Mouse (Mus musculus) limb, embryonic 15.5 days (tissue): ENCODE measurements around the gene Gdf5. TPM values are rescaled to one million over a fixed set of nuclear protein-coding genes. Genes with fewer than 3 reads are reported as not detected.

ENCODE experiments used
- ATAC-seq: fragments of 200-750 bp; cut with Nextera tagmentation; 2 replicates; pipeline ENCODE4 v1.8.0; 2017; ENCODE audit warnings: low read depth, moderate TSS enrichment; ENCODE audit not compliant: insufficient number of reproducible peaks, low FRiP score, low TSS enrichment
- H3K27ac ChIP-seq: fragments of 300-500 bp; sonication (generic); 2 replicates; pipeline ENCODE4 v1.5.1; 2015; ENCODE audit warnings: moderate library complexity, mild to moderate bottlenecking, inconsistent platforms
- H3K27me3 ChIP-seq: fragments of 300-500 bp; sonication (generic); 2 replicates; pipeline ENCODE4 v1.6.1; 2015; ENCODE audit warnings: inconsistent platforms
- H3K36me3 ChIP-seq: fragments of 300-500 bp; sonication (generic); 2 replicates; pipeline ENCODE4 v1.6.1; 2015; ENCODE audit warnings: inconsistent platforms
- H3K4me1 ChIP-seq: fragments of 300-500 bp; sonication (generic); 2 replicates; pipeline ENCODE4 v1.6.1; 2015; ENCODE audit warnings: inconsistent platforms
- H3K4me2 ChIP-seq: fragments of 300-500 bp; sonication (generic); 2 replicates; pipeline ENCODE4 v1.6.1; 2015; ENCODE audit warnings: mild to moderate bottlenecking, inconsistent platforms
- H3K4me3 ChIP-seq: fragments of 300-500 bp; sonication (generic); 2 replicates; pipeline ENCODE4 v1.5.1; 2015; ENCODE audit warnings: mild to moderate bottlenecking, inconsistent platforms
- H3K9ac ChIP-seq: fragments of 300-500 bp; sonication (generic); 2 replicates; pipeline ENCODE4 v1.6.1; 2015; ENCODE audit warnings: inconsistent platforms
- H3K9me3 ChIP-seq: fragments of 300-500 bp; sonication (generic); 2 replicates; pipeline ENCODE4 v1.6.1; 2016; ENCODE audit warnings: inconsistent platforms
- WGBS: fragments of 180-500 bp; shearing (Covaris S2); methylation state at CpG from one replicate; pipeline ENCODE4 v1.1.7; 2015; 5-methylcytosine and 5-hydroxymethylcytosine counted together
- polyA plus RNA-seq: library from polyadenylated mRNA; unstranded; fragments of >200 nt; fragmentation: Nextera tagmentation; extraction: Ambion mirVana; gene quantifications from 2 replicates; pipeline ENCODE4 v1.2.1, GENCODE M21; 2015

The Gdf5 gene
- polyA plus RNA-seq, 1 experiment from 2014 or later, result 60.7 TPM

DNA sequence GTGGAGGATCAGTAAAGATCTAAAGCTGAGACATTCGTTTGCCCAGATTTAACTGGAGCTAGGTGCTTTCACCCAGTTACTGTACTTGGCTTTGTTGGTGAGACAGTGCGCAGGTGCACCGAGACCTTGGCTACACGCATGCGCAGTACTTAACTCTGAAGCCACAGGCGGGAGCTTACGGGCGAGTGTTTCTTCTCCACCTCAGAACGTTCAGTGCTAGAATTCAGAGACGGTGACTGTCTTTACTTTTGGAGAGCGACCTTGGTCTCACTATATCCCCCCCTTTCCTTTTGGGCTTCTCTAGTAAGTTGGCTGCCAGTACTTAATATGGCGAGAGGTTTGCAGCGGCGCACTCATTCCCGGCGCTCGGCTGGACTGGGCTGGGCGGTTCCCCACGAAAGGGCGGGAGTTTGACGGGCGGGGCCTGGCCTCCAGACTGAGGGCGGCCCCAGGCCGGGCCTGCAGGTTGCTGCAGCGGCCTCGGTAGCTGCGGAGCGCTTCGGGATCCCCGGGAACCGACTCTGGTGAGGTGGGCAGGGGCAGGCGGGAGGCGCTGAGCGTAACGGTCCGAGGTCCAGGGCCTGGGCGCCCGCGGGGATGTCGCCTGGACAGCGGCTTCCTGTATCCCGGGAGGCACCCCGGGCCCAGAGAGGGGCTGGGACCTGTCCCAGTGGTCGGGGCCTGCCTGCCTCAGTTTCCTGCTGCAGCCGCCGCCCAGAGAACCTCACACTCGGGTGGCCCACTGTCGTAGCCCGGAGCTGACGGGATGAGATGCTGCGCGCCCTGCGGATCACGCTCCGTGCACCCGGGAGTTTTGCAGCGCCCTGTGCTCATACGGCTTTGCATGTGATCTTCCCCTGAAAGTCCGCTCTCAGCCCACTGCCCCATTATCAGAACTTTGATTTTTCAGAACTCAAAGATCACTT lies 11.2 kb upstream of the Gdf5 start, which contains the start of gene Cep250:
Gene Cep250, plus strand, starts transcription at position 325 of the 926 bp plus-strand sequence.
- ATAC-seq, result peak; percentile 98
- Histone ChIP-seq H3K27me3 (no peaks in the 10 kb centered on the region), H3K4me2 (peak within 1 kb of the TSS; percentile 56), H3K4me1 (peaks cover 7% of the 10 kb centered on the region), H3K9me3 (no peaks in the 10 kb centered on the region), H3K9ac (peak within 1 kb of the TSS; percentile 99), H3K4me3 (peak within 1 kb of the TSS; percentile 95), H3K36me3 (peaks cover 9% of the 10 kb centered on the region; the same call in 1 of the 2 replicates), H3K27ac (peak within 1 kb of the TSS; percentile 92)
- under 1% methylated on average over 57 of the region's 59 CpGs for WGBS

DNA sequence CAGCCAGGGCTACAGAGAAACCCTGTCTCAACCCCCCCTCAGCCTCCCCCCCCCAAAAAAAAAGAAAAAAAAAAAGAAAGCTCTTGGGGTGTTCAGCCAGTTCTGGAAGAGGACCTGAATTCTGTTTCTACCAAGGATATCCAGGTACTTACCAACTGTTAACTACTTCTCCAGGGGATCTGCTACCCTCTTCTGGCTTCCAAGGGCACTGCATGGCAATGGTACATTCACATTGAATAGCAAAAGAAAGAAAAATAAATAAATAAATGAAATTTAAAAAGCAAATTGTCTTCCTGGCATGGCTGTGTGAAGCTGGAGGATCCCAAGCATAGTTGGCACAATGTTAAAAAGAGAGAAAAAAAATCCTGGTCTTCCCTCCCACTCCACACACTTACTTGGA lies 6.8 kb upstream of the Gdf5 start:
- H3K9ac ChIP-seq, result no peak overlapping the region
- no peaks in the 10 kb centered on the region for H3K36me3 ChIP-seq
- no peak overlapping the region for H3K4me3 ChIP-seq
- peaks cover 11% of the 10 kb centered on the region for H3K4me1 ChIP-seq
- no peak overlapping the region for H3K4me2 ChIP-seq
- no peak for ATAC-seq
- H3K9me3 ChIP-seq, result no peaks in the 10 kb centered on the region
- H3K27ac ChIP-seq, result no peak overlapping the region
- no peaks in the 10 kb centered on the region for H3K27me3 ChIP-seq

DNA sequence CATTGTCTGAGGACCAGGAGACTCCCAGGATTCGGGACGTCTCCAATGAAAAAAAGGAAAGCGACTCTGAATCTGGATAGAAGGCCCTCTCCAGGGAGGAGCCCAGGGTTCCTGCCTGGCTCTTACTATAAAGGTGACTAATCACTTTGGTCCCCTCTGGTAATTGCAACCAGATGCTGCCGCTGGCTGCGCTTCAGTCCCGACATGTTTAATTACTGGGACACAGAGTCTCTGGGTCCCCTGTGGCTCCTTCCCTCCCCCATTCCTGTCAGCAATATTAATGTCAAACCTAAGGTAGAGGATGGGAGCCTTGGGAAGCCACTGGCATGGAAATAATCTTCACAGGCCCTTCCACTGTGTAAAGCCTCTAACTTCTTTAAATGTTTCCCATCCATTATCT lies 4.2 kb upstream of the Gdf5 start:
- Histone ChIP-seq H3K27ac (no peak overlapping the region), H3K4me3 (no peak overlapping the region), H3K9me3 (no peaks in the 10 kb centered on the region), H3K4me1 (peaks cover 24% of the 10 kb centered on the region), H3K27me3 (no peaks in the 10 kb centered on the region), H3K36me3 (no peaks in the 10 kb centered on the region), H3K4me2 (no peak overlapping the region), H3K9ac (no peak overlapping the region)
- ATAC-seq, result no peak
- 5% methylated on average over 6 of the region's 6 CpGs for WGBS

DNA sequence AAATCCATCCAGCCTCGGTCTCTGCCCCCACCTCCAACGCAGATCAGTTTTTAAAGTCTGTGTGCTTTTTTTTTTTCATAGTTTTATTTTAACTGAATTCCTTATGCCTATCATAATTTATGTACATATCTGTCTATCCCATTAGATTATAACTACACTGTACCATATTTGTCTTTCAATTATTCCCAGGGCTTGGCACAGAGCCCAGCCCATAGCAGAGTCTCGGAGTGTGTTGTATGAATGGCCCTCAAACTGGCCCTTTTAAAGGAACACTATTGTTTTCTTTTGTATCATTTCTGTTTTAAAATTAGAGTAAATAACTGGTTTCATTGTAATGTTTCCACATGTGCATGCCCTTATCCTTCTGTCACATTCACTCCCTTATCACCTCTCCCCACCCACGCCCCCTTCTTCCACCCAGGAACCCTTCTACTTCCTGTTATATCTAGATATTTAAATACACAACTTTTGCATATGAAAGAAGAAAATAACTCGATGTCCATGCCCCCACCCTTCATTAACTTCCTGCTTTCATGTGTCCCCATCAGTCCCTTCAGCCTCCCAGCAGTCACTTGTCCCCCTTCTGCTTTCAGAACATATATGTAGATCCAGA lies 2.3 kb upstream of the Gdf5 start:
- no peaks in the 10 kb centered on the region for H3K9me3 ChIP-seq
- H3K4me1 ChIP-seq, result peaks cover 37% of the 10 kb centered on the region
- 56% methylated on average over 5 of the region's 5 CpGs for WGBS

DNA sequence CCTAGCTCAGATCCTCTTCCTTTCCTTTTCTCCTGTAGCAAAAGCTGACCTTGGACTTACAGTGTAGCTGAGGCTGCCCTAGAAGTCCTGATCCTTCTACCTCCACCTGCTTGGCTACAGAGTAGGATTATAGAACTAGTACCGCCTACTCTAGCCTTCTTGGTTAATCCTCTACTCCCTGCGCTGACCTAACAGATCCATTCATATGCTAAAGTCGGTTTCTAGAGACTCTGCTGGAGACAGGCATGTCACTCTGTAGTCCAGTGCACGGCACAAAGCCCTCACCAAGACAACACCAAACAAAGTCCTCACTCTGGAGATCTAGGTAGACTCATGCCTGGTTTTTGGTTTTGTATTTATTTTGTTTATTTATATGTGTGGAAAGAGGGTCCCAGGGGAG lies 1.3 kb upstream of the Gdf5 start:
- H3K36me3 ChIP-seq, result no peaks in the 10 kb centered on the region
- ATAC-seq, result no peak
- no peaks in the 10 kb centered on the region for H3K9me3 ChIP-seq
- no peak overlapping the region for H3K9ac ChIP-seq
- H3K4me2 ChIP-seq, result no peak overlapping the region
- peaks cover 46% of the 10 kb centered on the region for H3K4me1 ChIP-seq
- H3K27ac ChIP-seq, result no peak overlapping the region
- 34% methylated on average over 4 of the region's 4 CpGs for WGBS
- no peaks in the 10 kb centered on the region for H3K27me3 ChIP-seq
- no peak overlapping the region for H3K4me3 ChIP-seq

More for the DNA sequence above, 2.3 kb upstream of the Gdf5 start:
- Histone ChIP-seq H3K4me3 (no peak overlapping the region), H3K4me2 (no peak overlapping the region), H3K27ac (no peak overlapping the region), H3K9ac (no peak overlapping the region), H3K27me3 (no peaks in the 10 kb centered on the region), H3K36me3 (no peaks in the 10 kb centered on the region)
- ATAC-seq, result no peak

DNA sequence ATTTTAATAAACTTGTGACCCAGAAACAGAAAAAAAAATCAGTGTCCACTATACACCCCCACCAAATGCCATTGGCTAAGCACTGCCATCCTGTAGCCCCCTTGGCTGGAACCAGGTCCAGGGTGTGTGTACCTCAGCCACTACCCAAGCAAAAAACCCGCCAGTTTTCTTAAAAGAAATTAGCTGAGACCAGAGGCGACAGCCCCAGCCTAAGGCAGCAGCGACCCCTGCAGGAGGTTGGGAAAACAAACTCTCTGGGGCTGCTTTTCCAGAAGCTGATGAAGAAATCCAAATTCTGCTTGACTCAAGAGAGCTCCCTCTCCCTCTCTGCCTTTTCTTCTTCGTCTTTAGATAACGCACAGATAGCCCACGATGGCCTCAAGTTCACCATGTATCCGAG lies 902 bp upstream of the Gdf5 start:
- Histone ChIP-seq H3K4me1 (peaks cover 46% of the 10 kb centered on the region), H3K4me2 (no peak overlapping the region), H3K27ac (0 out of 2 replicates have a peak overlapping the region, but pooled peaks have one; percentile 63), H3K4me3 (no peak overlapping the region), H3K36me3 (no peaks in the 10 kb centered on the region), H3K9me3 (no peaks in the 10 kb centered on the region), H3K27me3 (no peaks in the 10 kb centered on the region), H3K9ac (no peak overlapping the region)
- no peak; the same call in 1 of the 2 replicates for ATAC-seq
- WGBS, result 3% methylated on average over 7 of the region's 7 CpGs

DNA sequence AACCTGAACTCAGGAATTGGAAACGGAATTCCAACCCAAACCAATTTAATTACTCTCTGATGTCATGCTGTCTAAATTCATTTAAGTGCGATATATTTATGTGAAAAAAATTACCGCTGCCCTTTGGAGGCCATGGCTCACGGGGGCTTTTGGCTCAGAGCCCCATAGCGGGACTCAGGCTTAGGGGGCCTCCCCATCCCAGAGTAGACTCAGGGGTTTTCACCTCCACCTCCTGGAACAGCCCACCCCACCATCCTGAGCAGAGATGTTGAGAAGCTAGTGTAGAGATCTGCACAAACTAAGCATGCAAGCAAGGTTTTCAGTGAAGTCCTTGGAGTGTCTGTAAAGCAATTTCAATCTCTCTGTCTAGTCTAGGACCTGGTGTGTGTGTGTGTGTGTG lies 413 bp upstream of the Gdf5 start:
- no peak overlapping the region for H3K9ac ChIP-seq
- no peaks in the 10 kb centered on the region for H3K36me3 ChIP-seq
- H3K4me1 ChIP-seq, result peaks cover 47% of the 10 kb centered on the region
- peak overlapping the region; percentile 63; the same call in 1 of the 2 replicates for H3K27ac ChIP-seq
- H3K9me3 ChIP-seq, result no peaks in the 10 kb centered on the region
- peak overlapping the region; percentile 36; the same call in 1 of the 2 replicates for H3K4me3 ChIP-seq
- ATAC-seq, result no peak
- H3K4me2 ChIP-seq, result peak overlapping the region; percentile 40
- WGBS, result 16% methylated on average over 5 of the region's 5 CpGs
- no peaks in the 10 kb centered on the region for H3K27me3 ChIP-seq

DNA sequence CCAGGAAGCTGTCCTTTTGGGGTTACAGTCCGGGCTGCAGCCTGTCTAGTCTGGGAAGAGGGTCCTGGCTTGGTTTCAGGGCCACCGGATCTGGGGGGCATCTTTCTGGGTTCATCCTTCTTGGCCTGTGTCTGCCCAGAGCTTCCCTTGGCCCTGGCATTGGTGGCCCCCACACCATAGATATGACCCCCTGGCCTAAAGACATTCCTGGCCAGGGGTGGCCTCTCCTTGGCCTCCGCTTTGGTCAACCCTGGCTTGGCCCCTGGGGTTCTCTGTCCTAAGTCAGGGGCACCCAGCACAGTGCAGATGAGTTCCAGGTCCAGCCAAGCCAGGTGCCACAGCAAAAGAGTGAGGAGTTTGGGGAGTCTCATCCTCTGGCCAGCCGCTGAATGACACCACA lies 482 bp downstream of the Gdf5 start:
- H3K27ac ChIP-seq, result peak overlapping the region; percentile 87
- H3K9ac ChIP-seq, result peak overlapping the region; percentile 26; the same call in 1 of the 2 replicates
- H3K9me3 ChIP-seq, result no peaks in the 10 kb centered on the region
- no peak for ATAC-seq
- no peaks in the 10 kb centered on the region for H3K27me3 ChIP-seq
- H3K4me1 ChIP-seq, result peaks cover 50% of the 10 kb centered on the region
- WGBS, result 74% methylated on average over 4 of the region's 4 CpGs
- no peaks in the 10 kb centered on the region for H3K36me3 ChIP-seq
- H3K4me3 ChIP-seq, result peak overlapping the region; percentile 36
- H3K4me2 ChIP-seq, result peak overlapping the region; percentile 40

DNA sequence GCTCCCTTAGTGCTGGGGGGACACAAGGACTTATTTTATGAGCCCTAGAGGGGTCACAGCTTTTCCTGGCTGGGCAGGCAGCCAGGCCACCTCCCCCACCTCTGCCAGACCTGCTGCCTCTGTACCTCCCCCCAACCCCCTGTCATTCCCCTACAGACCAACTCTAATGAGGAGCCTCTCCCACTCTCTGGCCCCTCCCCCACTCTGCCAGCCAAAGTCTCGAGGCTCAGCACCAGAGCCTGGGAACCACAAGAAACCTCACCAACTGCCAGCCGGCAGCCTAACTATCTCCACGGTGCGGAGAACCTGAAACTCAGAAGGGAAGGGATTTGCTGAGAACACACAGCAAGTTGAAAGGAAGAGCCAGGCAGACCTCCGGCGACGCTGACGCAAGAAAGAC lies 1.7 kb downstream of the Gdf5 start:
- ATAC-seq, result no peak
- peak overlapping the region; percentile 36 for H3K4me3 ChIP-seq
- no peaks in the 10 kb centered on the region for H3K36me3 ChIP-seq
- 0 out of 2 replicates have a peak overlapping the region, but pooled peaks have one; percentile 26 for H3K9ac ChIP-seq
- 4% methylated on average over 8 of the region's 8 CpGs for WGBS
- H3K9me3 ChIP-seq, result no peaks in the 10 kb centered on the region
- no peaks in the 10 kb centered on the region for H3K27me3 ChIP-seq
- H3K4me2 ChIP-seq, result peak overlapping the region; percentile 40
- H3K4me1 ChIP-seq, result peaks cover 44% of the 10 kb centered on the region
- H3K27ac ChIP-seq, result peak overlapping the region; percentile 87; the same call in 1 of the 2 replicates

DNA sequence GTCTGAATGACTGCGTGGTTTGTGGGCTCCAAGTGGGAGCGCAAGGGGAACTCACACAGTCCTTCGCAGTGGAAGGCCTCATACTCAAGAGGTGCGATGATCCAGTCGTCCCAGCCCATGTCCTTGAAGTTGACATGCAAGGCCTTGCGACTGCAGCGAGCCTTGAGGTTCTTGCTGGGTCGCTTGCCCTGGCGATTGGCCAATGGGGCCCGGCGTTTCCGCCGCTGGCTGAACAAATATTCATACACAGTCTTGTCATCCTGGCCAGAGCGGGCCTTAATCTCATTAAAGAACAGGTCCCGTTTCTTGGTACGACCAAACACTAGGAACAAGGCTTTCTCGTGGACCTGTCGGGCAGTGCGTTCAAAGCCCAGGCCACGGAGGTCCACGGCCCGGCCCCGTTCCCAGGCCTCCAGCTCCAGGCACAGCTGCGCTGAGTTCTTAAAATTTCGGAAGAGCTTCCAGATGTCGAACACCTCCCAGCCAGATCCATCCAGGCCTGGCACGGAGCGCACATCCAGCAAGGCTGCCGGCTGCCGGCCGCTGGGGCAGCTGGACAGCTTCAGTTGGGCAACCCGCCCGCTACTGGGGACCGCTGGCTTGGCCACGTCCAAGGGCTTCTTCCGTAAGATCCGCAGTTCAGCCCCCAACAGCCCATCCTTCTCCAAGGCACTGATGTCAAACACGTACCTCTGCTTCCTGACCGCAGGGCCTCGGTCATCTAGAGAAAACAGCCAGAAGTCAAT lies 3.3 kb downstream of the Gdf5 start:
- no peaks in the 10 kb centered on the region for H3K36me3 ChIP-seq
- H3K9me3 ChIP-seq, result no peaks in the 10 kb centered on the region
- H3K4me2 ChIP-seq, result peak overlapping the region; percentile 31
- H3K4me3 ChIP-seq, result peak overlapping the region; percentile 36
- peak overlapping the region; percentile 7; the same call in 1 of the 2 replicates for H3K9ac ChIP-seq
- ATAC-seq, result no peak
- H3K4me1 ChIP-seq, result peaks cover 44% of the 10 kb centered on the region
- H3K27me3 ChIP-seq, result no peaks in the 10 kb centered on the region
- WGBS, result 61% methylated on average over 40 of the region's 40 CpGs
- 0 out of 2 replicates have a peak overlapping the region, but pooled peaks have one; percentile 17 for H3K27ac ChIP-seq

DNA sequence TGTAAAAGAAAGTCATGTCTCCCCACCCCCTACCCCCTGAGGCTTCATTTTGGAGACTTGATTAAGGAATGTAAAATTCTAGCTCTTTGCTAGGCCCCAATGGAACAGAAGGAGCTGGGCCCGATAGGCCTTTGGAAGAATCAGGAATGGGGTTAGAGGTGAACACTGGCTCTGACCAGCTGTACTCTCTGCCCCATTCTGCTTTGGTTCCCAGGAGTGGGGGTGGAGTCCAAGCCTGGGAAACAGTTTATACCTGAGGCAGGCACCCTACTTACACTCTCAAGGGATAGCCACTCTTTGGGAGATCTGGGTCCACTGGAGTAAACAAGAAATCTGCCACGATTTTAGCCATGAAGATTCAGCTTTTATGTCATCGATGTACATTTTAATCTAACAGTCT lies 4.5 kb downstream of the Gdf5 start, which contains the start of gene Gm15557:
Gene Gm15557, plus strand, starts transcription at position 48 of the 400 bp plus-strand sequence.
- Histone ChIP-seq H3K36me3 (no peaks in the 10 kb centered on the region), H3K27ac (0 out of 2 replicates have a peak within 1 kb of the TSS, but pooled peaks have one; percentile 11), H3K9me3 (no peaks in the 10 kb centered on the region), H3K4me1 (peaks cover 41% of the 10 kb centered on the region), H3K4me2 (no peak within 1 kb of the TSS), H3K9ac (peak within 1 kb of the TSS; percentile 7; the same call in 1 of the 2 replicates), H3K4me3 (peak within 1 kb of the TSS; percentile 36; the same call in 1 of the 2 replicates), H3K27me3 (no peaks in the 10 kb centered on the region)
- no peak for ATAC-seq
- WGBS, result 92% methylated on average over 3 of the region's 3 CpGs
